Mouse (Mus musculus): ENCODE data around the gene Mrgprf.

The Mrgprf gene

GRCm38 (mm10) chr7:145340248-145340904 is 39.7 kb downstream of the Mrgprf start:
- DNase-seq: no peak
